Mouse (Mus musculus): ENCODE data around the gene Rnf128. TPM values are rescaled to one million over a fixed set of nuclear protein-coding genes. Genes with fewer than 3 reads are reported as not detected.
A peak's percentile ranks its signal among the peaks of the same experiment; 100 is the strongest.

The Rnf128 gene
- total RNA-seq, 2 experiments from 2014 or later, result 31.8 to 35.7 TPM

- DNase-seq, result no peak
Observed at GRCm38 (mm10) chrX:139622071-139622470, 59.0 kb downstream of the Rnf128 start.

- DNase-seq, result no peak
Observed at GRCm38 (mm10) chrX:139634758-139635157, 71.6 kb downstream of the Rnf128 start.

GRCm38 (mm10) chrX:139639744-139640143 lies 76.6 kb downstream of the Rnf128 start:
- DNase-seq, result no peak

- no peak for DNase-seq
Observed at GRCm38 (mm10) chrX:139640418-139640817, 77.3 kb downstream of the Rnf128 start.

- DNase-seq, result no peak
Observed at GRCm38 (mm10) chrX:139652226-139652625, 89.1 kb downstream of the Rnf128 start.

GRCm38 (mm10) chrX:139653292-139653691 lies 90.2 kb downstream of the Rnf128 start:
- DNase-seq, result no peak

DNA sequence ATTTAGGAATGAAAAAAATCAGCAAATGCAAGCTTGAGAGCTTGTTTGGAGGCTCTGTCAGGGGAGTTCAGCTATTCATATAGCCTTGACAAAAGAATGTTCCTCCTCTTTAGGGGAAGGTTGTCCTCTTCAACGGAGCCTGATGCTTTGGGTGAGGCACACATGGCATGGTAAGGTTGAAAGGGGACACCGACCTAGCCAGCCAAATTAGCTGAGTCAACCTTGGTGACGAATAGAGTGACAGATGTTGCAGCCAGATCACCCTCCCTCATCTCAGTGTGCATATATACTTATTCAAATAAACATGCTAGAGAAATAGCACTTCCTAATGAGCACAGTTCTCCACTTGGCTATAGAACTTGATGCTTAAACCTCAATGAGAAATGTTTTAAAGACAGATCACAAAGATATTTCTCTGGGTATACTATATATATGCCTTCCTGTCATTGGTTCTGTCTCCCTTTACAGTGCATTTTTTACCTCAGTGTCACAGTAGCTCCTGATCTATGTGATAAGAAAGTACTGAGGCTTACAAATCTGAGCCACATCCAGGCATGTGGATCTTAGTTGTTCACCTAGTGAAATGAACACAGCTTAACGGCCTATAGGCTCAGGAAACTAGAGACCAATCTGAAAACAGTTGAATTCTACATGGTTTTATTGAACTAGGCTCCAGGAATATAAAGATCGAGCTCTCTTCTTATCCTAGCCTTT lies 91.4 kb downstream of the Rnf128 start:
- no peak for DNase-seq

- no peak for DNase-seq
Observed at GRCm38 (mm10) chrX:139662111-139662510, 99.0 kb downstream of the Rnf128 start.

- DNase-seq, result no peak
Observed at GRCm38 (mm10) chrX:139665829-139666228, 102.7 kb downstream of the Rnf128 start.

- no peak for DNase-seq
Observed at GRCm38 (mm10) chrX:139684410-139684774, 121.3 kb downstream of the Rnf128 start.

DNA sequence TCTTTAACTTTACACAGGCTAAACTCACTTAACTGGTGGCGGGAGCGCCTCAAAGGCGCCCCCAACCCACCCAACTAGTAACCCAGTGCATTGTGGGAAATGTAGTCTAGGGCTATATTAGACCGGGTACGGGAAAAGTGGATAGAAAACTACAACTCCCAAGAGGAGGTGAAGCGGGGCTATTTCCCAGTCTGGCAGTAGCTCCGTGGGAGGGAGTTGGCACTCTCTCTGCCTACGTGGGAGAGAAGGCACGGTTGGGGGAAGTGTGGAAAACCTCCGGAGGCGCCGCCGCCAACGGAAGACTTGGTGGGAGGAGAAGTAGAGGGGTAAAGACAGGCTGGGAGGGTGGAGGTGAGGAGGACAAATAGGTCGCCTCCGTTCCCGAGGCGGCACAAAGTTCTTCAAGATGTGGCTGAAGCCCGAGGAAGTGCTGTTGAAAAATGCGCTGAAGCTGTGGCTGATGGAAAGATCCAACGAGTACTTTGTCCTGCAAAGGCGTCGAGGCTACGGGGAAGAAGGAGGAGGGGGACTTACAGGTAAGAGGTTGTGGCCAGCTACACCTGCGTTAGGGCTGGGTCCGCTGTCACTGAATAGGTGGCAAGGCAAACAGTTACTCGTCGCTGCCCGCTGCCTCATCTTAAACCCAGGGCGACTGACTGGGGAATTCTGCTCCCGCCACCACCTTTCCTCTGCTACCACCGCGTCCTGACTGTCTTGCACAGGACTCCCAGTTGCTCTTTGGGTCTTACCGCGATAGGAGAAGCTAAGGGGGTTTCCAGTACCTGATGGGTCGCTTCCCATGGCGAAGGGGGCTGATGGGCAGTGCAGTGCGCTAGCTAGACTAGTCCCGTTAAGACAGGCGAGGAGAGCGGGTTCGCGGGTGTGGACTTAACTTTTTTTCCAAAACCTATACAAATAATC lies 121.9 kb downstream of the Rnf128 start, which contains the start of gene Tbc1d8b:
TSS of gene Tbc1d8b (plus strand) at position 222 of the 921 bp plus-strand sequence.
- peak; percentile 74 to 76 for DNase-seq

DNA sequence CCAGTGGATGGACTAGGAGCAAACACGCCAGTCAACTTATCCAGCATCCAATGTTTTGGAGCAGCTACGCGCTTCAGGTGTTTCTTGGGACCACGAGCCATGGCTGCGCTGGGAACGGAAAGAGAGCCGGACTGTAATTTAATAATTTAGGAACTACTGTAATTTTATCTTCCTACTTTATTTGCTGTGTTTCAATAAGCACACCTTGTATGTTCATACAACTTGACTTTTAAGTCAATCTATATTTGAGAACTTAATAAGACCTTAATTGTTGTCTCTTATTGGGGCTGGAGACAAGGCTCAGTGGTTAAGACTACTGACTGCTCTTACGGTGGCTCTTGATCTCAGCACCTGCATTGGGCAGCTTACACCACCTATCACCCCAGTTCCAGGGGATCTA lies 151.3 kb downstream of the Rnf128 start, which contains the start of gene Gm15013:
TSS of gene Gm15013 (minus strand) at position 101 of the 400 bp plus-strand sequence.
- DNase-seq, result no peak

DNA sequence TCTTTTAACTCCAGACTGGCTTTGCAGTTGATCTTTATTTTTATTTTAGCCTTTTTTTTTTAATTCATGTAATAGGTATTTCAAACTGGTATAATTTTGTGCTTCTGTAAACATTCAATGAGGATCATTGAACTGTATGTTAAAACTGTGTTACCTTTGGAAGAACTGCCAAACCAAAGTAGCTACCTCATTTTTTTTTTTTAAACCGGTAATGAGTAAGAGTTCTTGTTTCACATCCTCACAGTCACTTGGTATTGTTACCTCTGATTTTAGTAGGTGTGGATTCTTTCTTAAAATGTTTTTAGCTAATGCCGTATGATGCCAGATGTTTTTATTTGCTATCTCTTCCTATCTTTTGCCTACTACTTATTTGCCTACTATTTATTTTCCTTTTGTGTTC lies 159.2 kb downstream of the Rnf128 start:
- DNase-seq, result no peak

Other genes starting within 250 kb of the Rnf128 start
- gene Trap1a, start 229.6 kb upstream of the Rnf128 start, total RNA-seq (2021), result not detected
- under 1 TPM; 0.32 to 0.43 TPM for gene D330045A20Rik, start 82.9 kb upstream of the Rnf128 start, total RNA-seq (2021)
- 10 to 100 TPM; 10.9 to 11.2 TPM for gene Tbc1d8b, start 121.7 kb downstream of the Rnf128 start, total RNA-seq (2021)
- gene Gm15013, start 151.2 kb downstream of the Rnf128 start, total RNA-seq (2021), result not detected
- gene Ripply1, start 219.0 kb downstream of the Rnf128 start, total RNA-seq (2021), result not detected
- gene Cldn2, start 237.5 kb downstream of the Rnf128 start, total RNA-seq (2021), result 1 to 10 TPM in 1 of 2 experiments, under 1 TPM in 1; 0.35 to 1.7 TPM

Data from layer of hippocampus, postnatal 36 days (tissue).